Mouse (Mus musculus) neural tube, embryonic 13.5 days (tissue): ENCODE measurements around the gene Itm2b. TPM values are rescaled to one million over a fixed set of nuclear protein-coding genes. Genes with fewer than 3 reads are reported as not detected.
A peak's percentile ranks its signal among the peaks of the same experiment; 100 is the strongest.

Experiments used
- ATAC-seq: fragments of 200-750 bp; cut with Nextera tagmentation; 2 replicates; pipeline ENCODE4 v1.8.0; 2017; ENCODE audit warnings: low read depth, mild to moderate bottlenecking, moderate TSS enrichment, moderate library complexity
- H3K27ac ChIP-seq: fragments of 300-500 bp; sonication (generic); replicated peaks from 2 replicates; pipeline ENCODE4 v1.5.1; 2015; ENCODE audit warnings: moderate library complexity, mild to moderate bottlenecking, inconsistent platforms
- H3K27me3 ChIP-seq: fragments of 300-500 bp; sonication (generic); 2 replicates; pipeline ENCODE4 v1.6.1; 2015; ENCODE audit warnings: mild to moderate bottlenecking, inconsistent platforms
- H3K36me3 ChIP-seq: fragments of 300-500 bp; sonication (generic); 2 replicates; pipeline ENCODE4 v1.6.1; 2015; ENCODE audit warnings: mild to moderate bottlenecking, inconsistent platforms
- H3K4me1 ChIP-seq: fragments of 300-500 bp; sonication (generic); replicated peaks from 2 replicates; pipeline ENCODE4 v1.6.1; 2015; ENCODE audit warnings: inconsistent platforms
- H3K4me2 ChIP-seq: fragments of 300-500 bp; sonication (generic); 2 replicates; pipeline ENCODE4 v1.6.1; 2015; ENCODE audit warnings: inconsistent platforms, mild to moderate bottlenecking, moderate library complexity
- H3K4me3 ChIP-seq: fragments of 300-500 bp; sonication (generic); 2 replicates; pipeline ENCODE4 v1.5.1; 2015; ENCODE audit warnings: mild to moderate bottlenecking, inconsistent platforms
- H3K9ac ChIP-seq: fragments of 300-500 bp; sonication (generic); 2 replicates; pipeline ENCODE4 v1.6.1; 2015; ENCODE audit warnings: moderate library complexity, mild to moderate bottlenecking, inconsistent platforms
- H3K9me3 ChIP-seq: fragments of 300-500 bp; sonication (generic); 2 replicates; pipeline ENCODE4 v1.6.1; 2016; ENCODE audit warnings: inconsistent platforms
- WGBS: fragments of 180-500 bp; shearing (Covaris S2); methylation state at CpG from one replicate; pipeline ENCODE4 v1.1.7; 2015; 5-methylcytosine and 5-hydroxymethylcytosine counted together
- polyA plus RNA-seq: library from polyadenylated mRNA; unstranded; fragments of >200 nt; fragmentation: Nextera tagmentation; extraction: Ambion mirVana; gene quantifications from 2 replicates; pipeline ENCODE4 v1.2.1, GENCODE M21; 2015

Itm2b gene
- 781 and 803 TPM in 2 replicates for polyA plus RNA-seq

DNA sequence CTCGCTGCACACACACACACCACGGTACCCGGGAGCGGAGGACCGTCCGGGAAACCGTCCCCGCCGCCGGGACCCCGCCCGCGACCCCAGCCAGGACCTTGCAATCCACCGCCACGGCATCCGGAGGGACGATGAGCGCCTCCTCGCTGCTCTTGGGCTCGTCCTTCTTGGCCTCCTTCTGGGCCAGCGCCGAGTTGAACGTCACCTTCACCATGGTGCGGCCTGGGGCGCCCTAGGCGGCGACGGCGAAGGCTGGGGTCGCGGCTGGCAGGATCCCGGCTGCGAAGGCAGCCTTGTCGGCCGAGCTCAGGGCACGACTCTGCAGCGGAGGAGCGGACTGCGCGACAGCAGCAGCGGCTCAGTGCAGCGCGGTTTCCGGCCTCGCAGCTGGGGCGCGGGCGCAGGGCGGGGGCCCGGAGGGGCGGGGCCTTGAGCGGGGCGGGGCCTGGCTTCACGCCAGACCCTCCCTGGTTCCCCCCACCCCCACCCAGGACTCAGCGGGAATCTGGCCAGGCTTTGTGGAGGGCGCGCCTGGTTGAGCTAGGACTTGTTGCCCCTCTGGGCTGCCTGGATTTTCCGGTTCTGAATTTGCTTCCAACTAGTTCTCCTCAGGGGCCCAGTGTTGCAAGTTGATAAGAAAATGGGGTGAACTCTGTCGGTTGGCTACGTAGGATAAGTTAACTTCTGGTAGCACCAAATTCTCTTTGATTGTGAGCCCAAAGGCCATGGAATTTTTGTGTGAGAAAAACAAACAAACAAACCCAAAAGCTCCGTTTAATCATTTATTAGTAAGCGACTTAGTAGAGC lies at the start of gene Itm2b:
TSS of gene Itm2b (minus strand) at position 377 of the 807 bp plus-strand sequence.
- H3K9me3 ChIP-seq = no peaks in the 10 kb centered on the region
- H3K9ac ChIP-seq = peak within 1 kb of the TSS; percentile 98
- 1% methylated on average over 62 of the region's 62 CpGs for WGBS
- H3K27me3 ChIP-seq = no peaks in the 10 kb centered on the region
- H3K36me3 ChIP-seq = peaks cover 5% of the 10 kb centered on the region
- H3K4me3 ChIP-seq = peak within 1 kb of the TSS; percentile 96
- ATAC-seq = peak; percentile 96
- H3K4me2 ChIP-seq = peak within 1 kb of the TSS; percentile 70
- H3K27ac ChIP-seq = peak within 1 kb of the TSS; percentile 97
- H3K4me1 ChIP-seq = peaks cover 55% of the 10 kb centered on the region

GRCm38 (mm10) chr14:73433487-73433886 lies 48.4 kb upstream of the Itm2b start:
- Histone ChIP-seq H3K9me3 (no peaks in the 10 kb centered on the region), H3K27me3 (no peaks in the 10 kb centered on the region), H3K27ac (no peak overlapping the region), H3K4me1 (no peaks in the 10 kb centered on the region), H3K4me2 (no peak overlapping the region), H3K36me3 (no peaks in the 10 kb centered on the region), H3K9ac (no peak overlapping the region), H3K4me3 (no peak overlapping the region)
- WGBS = 88% methylated on average over 6 of the region's 6 CpGs
- no peak for ATAC-seq

DNA sequence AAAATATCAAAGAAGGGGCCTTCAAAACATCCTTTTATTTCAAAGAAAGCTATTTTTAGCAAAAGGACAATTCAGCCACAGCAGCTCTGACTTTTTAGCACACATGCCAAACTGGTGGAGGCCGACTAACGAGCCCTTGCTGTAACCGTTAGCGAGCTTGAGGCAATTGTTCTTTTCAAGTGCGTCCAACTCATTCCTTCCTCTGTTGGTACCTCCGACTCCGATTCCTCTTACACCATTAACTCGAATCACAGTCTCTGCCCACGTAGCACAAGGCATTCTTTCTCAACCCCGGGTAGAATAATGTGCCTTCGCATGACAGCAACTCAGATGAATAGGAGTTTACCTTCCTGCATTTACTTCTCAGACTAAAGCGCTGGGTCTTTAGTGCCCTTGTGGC lies 45.5 kb upstream of the Itm2b start:
- Histone ChIP-seq H3K4me2 (no peak overlapping the region), H3K27ac (no peak overlapping the region), H3K36me3 (no peaks in the 10 kb centered on the region), H3K9ac (no peak overlapping the region), H3K4me3 (no peak overlapping the region), H3K27me3 (no peaks in the 10 kb centered on the region), H3K4me1 (no peaks in the 10 kb centered on the region), H3K9me3 (no peaks in the 10 kb centered on the region)
- ATAC-seq = no peak
- 38% methylated on average over 12 of the region's 12 CpGs for WGBS

GRCm38 (mm10) chr14:73425571-73426041 lies 40.5 kb upstream of the Itm2b start:
- Histone ChIP-seq H3K36me3 (no peaks in the 10 kb centered on the region), H3K27me3 (no peaks in the 10 kb centered on the region), H3K27ac (no peak overlapping the region), H3K4me1 (no peaks in the 10 kb centered on the region), H3K4me2 (no peak overlapping the region), H3K9me3 (no peaks in the 10 kb centered on the region), H3K4me3 (no peak overlapping the region), H3K9ac (no peak overlapping the region)
- WGBS = 78% methylated on average over 2 of the region's 2 CpGs
- no peak for ATAC-seq

DNA sequence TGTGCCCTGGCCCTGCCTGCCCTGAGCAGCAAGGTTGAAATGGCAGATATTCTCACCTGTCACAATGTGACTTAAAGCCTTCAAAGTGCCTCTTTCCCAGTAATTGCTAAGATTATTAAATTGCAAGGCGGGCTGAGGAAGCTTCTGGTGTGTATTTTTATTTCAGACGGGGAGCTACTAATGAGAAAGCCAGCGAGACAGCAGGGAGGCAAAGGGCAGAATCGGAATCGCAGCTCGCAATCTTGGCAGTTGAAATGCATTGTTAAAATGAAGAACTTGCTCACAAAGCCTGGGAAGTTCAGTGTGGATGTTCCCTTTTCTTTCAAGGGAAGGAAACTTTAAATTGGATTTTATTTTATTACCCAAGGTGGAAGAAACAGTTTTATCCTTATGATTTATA lies 39.9 kb upstream of the Itm2b start:
- Histone ChIP-seq H3K36me3 (no peaks in the 10 kb centered on the region), H3K9me3 (no peaks in the 10 kb centered on the region), H3K27me3 (no peaks in the 10 kb centered on the region), H3K4me1 (no peaks in the 10 kb centered on the region), H3K27ac (no peak overlapping the region), H3K4me2 (no peak overlapping the region), H3K4me3 (no peak overlapping the region), H3K9ac (no peak overlapping the region)
- no peak for ATAC-seq
- WGBS = 63% methylated on average over 6 of the region's 6 CpGs

GRCm38 (mm10) chr14:73423542-73423941 lies 38.5 kb upstream of the Itm2b start:
- no peaks in the 10 kb centered on the region for H3K4me1 ChIP-seq
- H3K4me2 ChIP-seq = no peak overlapping the region
- H3K4me3 ChIP-seq = no peak overlapping the region
- H3K27ac ChIP-seq = no peak overlapping the region
- H3K36me3 ChIP-seq = no peaks in the 10 kb centered on the region
- H3K27me3 ChIP-seq = no peaks in the 10 kb centered on the region
- H3K9me3 ChIP-seq = no peaks in the 10 kb centered on the region
- no peak overlapping the region for H3K9ac ChIP-seq
- no peak for ATAC-seq

DNA sequence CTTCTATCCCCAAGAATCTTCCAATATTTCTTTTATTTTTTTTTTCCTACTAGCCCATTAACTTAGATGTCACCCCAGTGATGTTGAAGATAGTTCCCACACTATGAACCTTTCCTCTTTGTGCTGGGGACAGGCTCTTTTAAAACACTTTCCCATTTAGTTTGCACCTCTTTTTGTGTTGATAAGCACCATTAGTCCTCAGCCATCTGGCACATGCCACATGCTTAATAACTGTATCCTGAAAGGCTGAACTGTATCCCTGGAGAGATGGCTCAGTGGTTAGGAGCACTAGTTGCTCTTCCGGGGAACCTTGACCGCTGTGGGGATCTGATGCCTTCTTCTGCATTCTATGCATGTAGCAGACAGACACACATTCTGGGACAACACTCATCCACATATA lies 37.5 kb upstream of the Itm2b start:
- no peak overlapping the region for H3K4me3 ChIP-seq
- H3K27me3 ChIP-seq = no peaks in the 10 kb centered on the region
- H3K9me3 ChIP-seq = no peaks in the 10 kb centered on the region
- no peaks in the 10 kb centered on the region for H3K4me1 ChIP-seq
- 93% methylated on average over 2 of the region's 2 CpGs for WGBS
- no peak for ATAC-seq
- no peak overlapping the region for H3K9ac ChIP-seq
- no peak overlapping the region for H3K27ac ChIP-seq
- no peak overlapping the region for H3K4me2 ChIP-seq
- no peaks in the 10 kb centered on the region for H3K36me3 ChIP-seq

DNA sequence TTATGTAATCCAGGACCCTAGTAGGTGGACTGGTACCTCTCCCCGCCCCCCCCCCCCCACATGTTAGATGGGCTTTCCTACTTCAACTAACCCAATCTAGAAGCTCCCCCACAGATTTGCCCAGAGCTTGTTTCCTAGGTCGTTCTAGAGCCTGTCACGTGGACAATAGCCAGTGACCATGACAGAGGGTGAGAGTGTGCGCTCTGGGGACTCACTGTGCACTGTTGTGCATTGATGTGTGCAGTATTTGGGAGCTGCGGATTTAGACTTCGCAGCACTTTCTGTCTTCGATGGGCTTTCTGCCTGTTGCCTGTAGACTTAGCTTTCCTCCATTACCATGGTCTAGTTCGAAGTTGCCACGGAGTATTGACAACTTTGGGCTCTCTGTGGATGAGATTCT lies 36.5 kb upstream of the Itm2b start:
- H3K36me3 ChIP-seq = no peaks in the 10 kb centered on the region
- no peak overlapping the region for H3K9ac ChIP-seq
- H3K9me3 ChIP-seq = no peaks in the 10 kb centered on the region
- ATAC-seq = no peak
- no peaks in the 10 kb centered on the region for H3K4me1 ChIP-seq
- WGBS = 78% methylated on average over 9 of the region's 9 CpGs
- H3K4me3 ChIP-seq = no peak overlapping the region
- no peak overlapping the region for H3K4me2 ChIP-seq
- no peak overlapping the region for H3K27ac ChIP-seq
- no peaks in the 10 kb centered on the region for H3K27me3 ChIP-seq

DNA sequence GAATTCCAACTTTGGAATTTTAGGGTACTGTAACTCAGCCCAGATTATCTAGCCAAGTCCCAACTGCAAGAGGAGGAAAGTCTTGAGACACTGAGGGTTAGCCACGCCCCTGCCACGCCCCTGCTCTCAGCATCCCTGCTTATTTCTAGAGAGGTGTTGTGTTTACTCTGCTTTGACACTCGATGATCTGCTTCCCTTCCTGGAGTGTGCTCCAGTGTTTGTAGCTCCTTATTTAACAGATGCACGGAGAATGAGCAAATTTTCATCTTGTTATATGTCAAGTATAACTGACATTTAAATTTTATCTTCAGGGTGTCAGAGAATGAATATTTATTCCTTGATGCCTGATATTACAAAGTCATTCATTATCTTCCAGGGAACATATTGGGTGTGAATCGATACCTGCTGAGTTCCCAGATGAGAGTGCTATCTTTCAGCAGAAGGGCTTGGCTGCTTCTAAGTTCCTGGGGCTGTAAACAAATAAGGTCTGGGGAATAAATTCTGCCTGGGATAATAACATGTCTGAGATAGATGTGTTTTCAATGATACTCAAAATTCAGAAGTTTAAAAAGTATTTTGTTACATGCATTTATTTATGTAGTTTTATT lies 35.2 kb upstream of the Itm2b start:
- Histone ChIP-seq H3K27me3 (no peaks in the 10 kb centered on the region), H3K36me3 (no peaks in the 10 kb centered on the region), H3K27ac (no peak overlapping the region), H3K4me2 (no peak overlapping the region), H3K4me3 (no peak overlapping the region), H3K9ac (no peak overlapping the region), H3K9me3 (no peaks in the 10 kb centered on the region), H3K4me1 (0 out of 2 replicates have a peak, but pooled peaks cover 5% of the 10 kb centered on the region)
- 32% methylated on average over 5 of the region's 5 CpGs for WGBS
- ATAC-seq = no peak

GRCm38 (mm10) chr14:73416511-73416910 lies 31.4 kb upstream of the Itm2b start:
- Histone ChIP-seq H3K4me1 (0 out of 2 replicates have a peak, but pooled peaks cover 5% of the 10 kb centered on the region), H3K4me3 (no peak overlapping the region), H3K4me2 (no peak overlapping the region), H3K9ac (no peak overlapping the region), H3K27me3 (no peaks in the 10 kb centered on the region), H3K9me3 (no peaks in the 10 kb centered on the region), H3K27ac (no peak overlapping the region), H3K36me3 (no peaks in the 10 kb centered on the region)
- ATAC-seq = no peak
- WGBS = 89% methylated on average over 5 of the region's 5 CpGs

DNA sequence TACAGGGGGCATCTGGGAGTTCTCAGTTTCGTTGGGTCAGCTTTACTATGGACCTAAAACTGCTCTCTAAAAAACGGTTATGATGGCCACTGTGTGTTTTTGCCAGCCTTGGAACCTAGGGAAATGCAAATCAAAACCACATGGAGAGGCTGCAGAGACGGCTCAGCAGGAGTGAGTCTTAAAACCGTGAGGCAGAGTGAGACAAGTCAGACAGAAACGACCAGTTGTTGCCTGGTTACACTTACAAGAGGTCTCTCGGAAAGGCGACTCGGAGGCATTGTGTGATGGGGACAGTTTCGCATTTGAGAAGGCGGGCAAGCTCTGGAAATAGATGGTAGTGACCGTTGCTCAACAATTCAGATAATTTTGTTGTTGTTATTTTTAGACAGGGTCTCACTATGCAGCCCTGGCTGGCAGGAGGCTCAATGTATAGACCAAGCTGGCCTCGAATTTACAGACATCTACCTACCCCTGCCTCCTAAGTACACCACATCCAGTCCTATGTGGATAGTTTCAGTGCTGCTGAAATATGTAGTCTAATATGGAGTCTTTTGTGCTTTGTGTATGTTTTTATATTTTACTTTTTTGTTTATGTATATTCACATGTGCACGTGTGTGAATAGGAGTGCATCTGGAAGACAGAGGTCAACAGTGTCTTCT lies 30.4 kb upstream of the Itm2b start:
- no peak for ATAC-seq
- no peak overlapping the region for H3K4me3 ChIP-seq
- H3K9me3 ChIP-seq = no peaks in the 10 kb centered on the region
- no peak overlapping the region for H3K9ac ChIP-seq
- 0 out of 2 replicates have a peak overlapping the region, but pooled peaks have one; percentile 14 for H3K4me2 ChIP-seq
- H3K27ac ChIP-seq = no peak overlapping the region
- H3K4me1 ChIP-seq = 0 out of 2 replicates have a peak, but pooled peaks cover 5% of the 10 kb centered on the region
- WGBS = 25% methylated on average over 13 of the region's 13 CpGs
- H3K27me3 ChIP-seq = no peaks in the 10 kb centered on the region
- no peaks in the 10 kb centered on the region for H3K36me3 ChIP-seq

DNA sequence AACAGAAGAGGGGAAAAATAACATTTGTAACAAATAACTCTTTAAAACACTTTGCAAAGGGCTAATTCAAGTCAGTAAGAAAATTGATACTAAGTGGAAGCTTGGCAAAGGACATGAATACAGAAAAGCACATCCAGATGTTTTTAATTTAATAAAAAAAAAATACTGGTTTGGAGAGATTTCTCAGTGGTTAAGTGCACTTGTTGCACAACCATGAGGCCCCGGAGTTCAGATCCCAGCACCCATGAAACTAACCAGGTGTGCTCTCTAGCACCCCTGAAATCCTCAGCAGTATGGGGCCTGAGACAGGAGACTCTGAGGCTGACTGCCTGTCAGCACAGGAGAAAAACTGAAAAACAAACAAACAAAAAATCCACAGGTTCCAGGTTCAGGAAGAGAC lies 26.6 kb upstream of the Itm2b start:
- no peaks in the 10 kb centered on the region for H3K36me3 ChIP-seq
- no peak overlapping the region for H3K27ac ChIP-seq
- no peak overlapping the region for H3K4me2 ChIP-seq
- H3K9ac ChIP-seq = no peak overlapping the region
- ATAC-seq = no peak
- 77% methylated on average over 1 of the region's 1 CpGs for WGBS
- H3K27me3 ChIP-seq = no peaks in the 10 kb centered on the region
- H3K4me1 ChIP-seq = 0 out of 2 replicates have a peak, but pooled peaks cover 5% of the 10 kb centered on the region
- no peak overlapping the region for H3K4me3 ChIP-seq
- no peaks in the 10 kb centered on the region for H3K9me3 ChIP-seq
